Mouse (Mus musculus): ENCODE results near the gene Exosc2. TPM values are rescaled to one million over a fixed set of nuclear protein-coding genes. Genes with fewer than 3 reads are reported as not detected.
A peak's percentile ranks its signal among the peaks of the same experiment; 100 is the strongest.

Exosc2 gene
- 9.8 and 10.4 TPM in 2 replicates for total RNA-seq (2014; rRNA removed)
- polyA plus RNA-seq (2012; rRNA removed) = 5.5 and 6.3 TPM in 2 replicates

DNA sequence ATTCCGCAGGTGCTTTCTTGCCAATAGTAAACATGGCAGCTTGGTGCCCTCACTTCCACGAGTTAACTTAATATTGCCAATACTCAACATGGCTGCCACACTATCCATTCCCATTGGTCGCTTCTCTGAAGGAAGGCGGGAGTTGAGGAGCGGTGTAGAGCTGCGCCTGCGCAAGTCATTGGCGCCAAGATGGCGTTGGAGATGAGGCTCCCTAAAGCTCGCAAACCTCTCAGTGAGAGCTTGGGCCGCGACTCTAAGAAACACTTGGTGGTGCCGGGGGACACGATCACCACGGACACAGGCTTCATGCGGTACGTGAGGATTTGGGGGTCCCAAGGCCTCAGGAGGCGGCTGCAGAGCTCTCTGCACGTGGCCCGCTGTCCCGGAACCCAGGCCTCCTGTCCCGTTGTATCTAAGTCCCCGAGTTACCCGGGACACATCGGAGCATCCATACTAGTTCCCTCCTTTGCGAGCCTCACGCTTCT, at the start of gene Exosc2:
TSS of gene Exosc2 (plus strand) at position 165 of the 485 bp plus-strand sequence.
- Histone ChIP-seq H3K4me1 (ENCODE audit: control insufficient read depth, insufficient read depth, low read length) (peaks cover 5% of the 10 kb centered on the region), H3K4me3 (ENCODE audit: insufficient read depth, low read depth, low read length) (peak within 1 kb of the TSS; percentile 78), H3K36me3 (ENCODE audit: control insufficient read depth, insufficient read depth, low read length) (peaks cover 6% of the 10 kb centered on the region; the same call in 1 of the 2 replicates), H3K79me2 (ENCODE audit: control insufficient read depth, insufficient read depth, low read length) (no peaks in the 10 kb centered on the region), H3K27ac (replicated peaks; ENCODE audit: insufficient read depth, low read depth, low read length) (no peak within 1 kb of the TSS), H3K27me3 (ENCODE audit: control insufficient read depth, insufficient read depth, low read length) (no peaks in the 10 kb centered on the region), H3K9ac (ENCODE audit: low read depth, low read length) (peak within 1 kb of the TSS; percentile 76)
- DNase-seq (ENCODE audit: extremely low read depth, low read depth, low spot score) = peak; percentile 94
- WGBS = under 1% methylated on average over 27 of the region's 27 CpGs
- TF ChIP-seq POLR2A (IDR thresholded peaks at IDR 0.05; ENCODE audit: extremely low read depth, insufficient read depth, low read length) (peak; percentile 84), CTCF (IDR thresholded peaks at IDR 0.05; ENCODE audit: low read depth, low read length) (no peak)

DNA sequence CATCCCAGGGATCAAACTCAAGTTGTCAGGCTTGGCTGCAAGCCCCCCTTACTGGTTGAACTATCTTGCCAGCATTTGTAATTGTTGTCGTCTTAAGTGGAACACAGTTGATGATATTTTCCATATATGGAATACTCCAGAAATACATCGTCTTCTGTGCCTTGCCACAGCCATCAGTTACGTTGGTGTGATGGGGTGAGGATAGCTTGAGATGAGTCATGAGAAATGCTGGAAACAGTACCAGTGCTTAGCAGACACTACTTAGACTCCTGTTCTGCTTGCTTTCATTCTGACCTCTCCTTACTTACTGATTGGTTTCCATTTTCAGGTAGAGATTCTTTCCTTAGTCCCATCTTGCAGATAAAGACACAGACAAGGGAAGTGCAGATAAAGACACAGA, 37.0 kb upstream of the Exosc2 start:
- H3K36me3 ChIP-seq (ENCODE audit: control insufficient read depth, insufficient read depth, low read length) = no peaks in the 10 kb centered on the region
- no peaks in the 10 kb centered on the region for H3K79me2 ChIP-seq (ENCODE audit: control insufficient read depth, insufficient read depth, low read length)
- no peak overlapping the region for H3K27ac ChIP-seq (replicated peaks; ENCODE audit: insufficient read depth, low read depth, low read length)
- 0 out of 2 replicates have a peak, but pooled peaks cover 4% of the 10 kb centered on the region for H3K4me1 ChIP-seq (ENCODE audit: control insufficient read depth, insufficient read depth, low read length)
- DNase-seq (ENCODE audit: extremely low read depth, low read depth, low spot score) = no peak
- TF ChIP-seq POLR2A (IDR thresholded peaks at IDR 0.05; ENCODE audit: extremely low read depth, insufficient read depth, low read length) (no peak), CTCF (IDR thresholded peaks at IDR 0.05; ENCODE audit: low read depth, low read length) (no peak)
- no peak overlapping the region for H3K4me3 ChIP-seq (ENCODE audit: insufficient read depth, low read depth, low read length)
- H3K9ac ChIP-seq (ENCODE audit: low read depth, low read length) = no peak overlapping the region
- H3K27me3 ChIP-seq (ENCODE audit: control insufficient read depth, insufficient read depth, low read length) = peaks cover 35% of the 10 kb centered on the region
- 60% methylated on average over 3 of the region's 3 CpGs for WGBS

DNA sequence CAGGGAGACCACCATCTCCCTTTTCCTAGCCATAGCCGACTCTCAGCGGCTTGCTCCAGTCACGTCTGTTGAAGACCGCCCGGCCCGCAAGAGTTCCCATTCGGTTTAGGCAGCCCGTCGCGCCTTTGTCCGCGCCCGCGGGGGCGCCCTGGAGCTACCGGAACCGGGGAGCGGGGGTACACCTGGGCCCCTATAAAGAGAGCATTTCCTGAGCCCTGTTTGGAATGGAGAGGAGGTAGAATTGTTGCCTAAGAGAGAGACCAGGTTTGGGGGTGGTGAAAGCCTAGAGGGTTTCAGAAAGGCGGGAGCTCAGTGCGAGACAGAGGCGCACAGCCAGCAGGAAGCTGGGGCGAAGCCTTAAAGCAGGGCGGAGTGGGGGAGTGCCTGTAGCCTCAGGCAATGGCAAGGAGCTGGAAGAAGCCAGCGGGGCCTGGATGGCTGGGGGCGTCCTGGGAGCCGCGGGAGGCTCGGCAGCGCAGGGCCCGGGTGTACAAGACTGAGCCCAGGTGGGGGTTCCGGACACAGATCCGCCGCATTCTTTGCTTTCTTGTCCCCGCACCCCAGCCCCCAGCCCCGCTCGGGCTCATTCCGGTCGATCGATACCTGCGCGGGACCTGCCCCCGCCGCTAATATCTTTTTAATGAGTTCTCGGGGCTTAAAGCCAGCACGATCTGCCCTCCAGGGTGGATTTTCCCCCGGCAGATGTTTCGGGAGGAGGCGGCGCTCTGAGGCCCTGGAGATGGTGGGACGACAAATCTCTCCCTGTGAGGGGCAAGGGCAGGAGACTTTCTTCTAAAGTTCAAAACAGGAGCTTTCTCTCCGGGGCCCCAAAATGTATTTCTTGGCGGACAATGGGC, 35.0 kb upstream of the Exosc2 start:
- Histone ChIP-seq H3K4me1 (ENCODE audit: control insufficient read depth, insufficient read depth, low read length) (0 out of 2 replicates have a peak, but pooled peaks cover 4% of the 10 kb centered on the region), H3K36me3 (ENCODE audit: control insufficient read depth, insufficient read depth, low read length) (no peaks in the 10 kb centered on the region), H3K27ac (replicated peaks; ENCODE audit: insufficient read depth, low read depth, low read length) (no peak overlapping the region), H3K79me2 (ENCODE audit: control insufficient read depth, insufficient read depth, low read length) (no peaks in the 10 kb centered on the region), H3K27me3 (ENCODE audit: control insufficient read depth, insufficient read depth, low read length) (peaks cover 52% of the 10 kb centered on the region), H3K4me3 (ENCODE audit: insufficient read depth, low read depth, low read length) (no peak overlapping the region), H3K9ac (ENCODE audit: low read depth, low read length) (no peak overlapping the region)
- WGBS = 5% methylated on average over 51 of the region's 52 CpGs
- TF ChIP-seq POLR2A (IDR thresholded peaks at IDR 0.05; ENCODE audit: extremely low read depth, insufficient read depth, low read length) (no peak), CTCF (IDR thresholded peaks at IDR 0.05; ENCODE audit: low read depth, low read length) (no peak)
- DNase-seq (ENCODE audit: extremely low read depth, low read depth, low spot score) = no peak

DNA sequence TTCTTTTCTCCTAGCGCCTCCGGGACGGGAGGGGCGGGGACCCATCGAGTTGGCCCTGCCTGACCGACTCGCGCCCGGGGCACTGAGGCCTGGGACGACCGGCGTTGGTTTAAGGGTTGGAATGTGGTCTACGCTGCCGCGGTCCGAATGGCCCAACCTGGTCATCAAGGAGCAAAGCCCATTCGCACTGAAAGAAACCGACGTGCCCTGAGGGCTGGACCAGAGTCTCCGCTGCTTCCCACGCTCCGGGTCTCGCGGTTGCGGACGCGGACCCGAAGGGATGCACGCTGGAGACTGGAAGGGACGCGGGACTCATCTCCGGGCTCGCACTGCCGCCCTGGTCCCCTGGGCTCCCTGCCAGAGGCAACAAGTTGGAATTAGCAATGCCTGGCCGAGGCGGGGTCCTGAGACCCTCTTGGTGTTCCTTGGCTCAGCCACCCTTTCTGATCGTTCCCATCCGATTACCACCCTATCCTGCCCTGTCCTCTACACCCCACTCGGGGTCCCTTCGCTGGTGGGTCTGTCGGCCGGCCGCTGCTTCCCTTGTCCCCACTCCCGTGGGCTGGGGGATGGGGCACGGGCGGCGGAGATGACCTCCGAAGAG, 34.3 kb upstream of the Exosc2 start:
- WGBS = 4% methylated on average over 48 of the region's 48 CpGs
- H3K27me3 ChIP-seq (ENCODE audit: control insufficient read depth, insufficient read depth, low read length) = peaks cover 54% of the 10 kb centered on the region

DNA sequence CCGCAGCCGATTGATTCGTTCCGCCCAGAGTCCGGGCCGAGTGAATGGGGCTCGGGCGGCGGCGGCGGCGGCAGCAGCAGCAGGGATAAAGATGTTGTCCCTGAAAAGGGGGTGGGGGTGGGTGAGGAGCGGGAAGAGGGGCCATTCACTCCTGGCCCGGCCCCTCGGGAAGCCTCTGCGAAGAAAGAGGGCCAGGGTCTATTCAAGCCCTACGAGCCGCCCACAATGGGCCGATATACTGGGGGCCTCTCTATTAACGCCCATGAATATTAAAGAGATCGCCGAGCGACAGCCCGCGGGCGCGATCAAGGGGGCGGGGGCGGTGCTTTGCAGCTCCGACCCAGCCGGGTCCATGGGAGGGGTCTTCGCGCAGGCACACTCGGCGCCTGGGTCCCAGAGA, 33.8 kb upstream of the Exosc2 start:
- peaks cover 55% of the 10 kb centered on the region for H3K27me3 ChIP-seq (ENCODE audit: control insufficient read depth, insufficient read depth, low read length)

More for the DNA sequence above, 34.3 kb upstream of the Exosc2 start:
- Histone ChIP-seq H3K4me3 (ENCODE audit: insufficient read depth, low read depth, low read length) (no peak overlapping the region), H3K36me3 (ENCODE audit: control insufficient read depth, insufficient read depth, low read length) (no peaks in the 10 kb centered on the region), H3K79me2 (ENCODE audit: control insufficient read depth, insufficient read depth, low read length) (no peaks in the 10 kb centered on the region), H3K4me1 (ENCODE audit: control insufficient read depth, insufficient read depth, low read length) (peaks cover 4% of the 10 kb centered on the region; the same call in 1 of the 2 replicates), H3K27ac (replicated peaks; ENCODE audit: insufficient read depth, low read depth, low read length) (no peak overlapping the region), H3K9ac (ENCODE audit: low read depth, low read length) (no peak overlapping the region)
- no peak for DNase-seq (ENCODE audit: extremely low read depth, low read depth, low spot score)
- TF ChIP-seq CTCF (IDR thresholded peaks at IDR 0.05; ENCODE audit: low read depth, low read length) (no peak), POLR2A (IDR thresholded peaks at IDR 0.05; ENCODE audit: extremely low read depth, insufficient read depth, low read length) (no peak)

More for the DNA sequence above, 33.8 kb upstream of the Exosc2 start:
- no peak for DNase-seq (ENCODE audit: extremely low read depth, low read depth, low spot score)
- Histone ChIP-seq H3K4me1 (ENCODE audit: control insufficient read depth, insufficient read depth, low read length) (peaks cover 4% of the 10 kb centered on the region; the same call in 1 of the 2 replicates), H3K79me2 (ENCODE audit: control insufficient read depth, insufficient read depth, low read length) (no peaks in the 10 kb centered on the region), H3K27ac (replicated peaks; ENCODE audit: insufficient read depth, low read depth, low read length) (no peak overlapping the region), H3K36me3 (ENCODE audit: control insufficient read depth, insufficient read depth, low read length) (no peaks in the 10 kb centered on the region), H3K9ac (ENCODE audit: low read depth, low read length) (no peak overlapping the region), H3K4me3 (ENCODE audit: insufficient read depth, low read depth, low read length) (no peak overlapping the region)
- no peak for TF ChIP-seq CTCF (IDR thresholded peaks at IDR 0.05; ENCODE audit: low read depth, low read length)
- TF ChIP-seq POLR2A (IDR thresholded peaks at IDR 0.05; ENCODE audit: extremely low read depth, insufficient read depth, low read length) = no peak
- WGBS = 4% methylated on average over 35 of the region's 35 CpGs

Measured in liver, adult 2 months (tissue).